Mouse (Mus musculus) cerebellum, adult 2 months (tissue): ENCODE measurements around the gene Actc1. TPM values are rescaled to one million over a fixed set of nuclear protein-coding genes. Genes with fewer than 3 reads are reported as not detected.

ENCODE experiments used
- DNase-seq, 2 experiments: peaks; one replicate each; pipeline ENCODE4 v3.0.0; 2021
- H3K27ac ChIP-seq: fragments of 200-500 bp; 2 replicates; pipeline ENCODE4 v1.5.1; 2012; ENCODE audit warnings: low read length, control low read depth, inconsistent platforms; ENCODE audit not compliant: insufficient read depth
- H3K27me3 ChIP-seq: fragments of 200-500 bp; 2 replicates; pipeline ENCODE4 v1.6.1; 2012; ENCODE audit warnings: inconsistent platforms, mild to moderate bottlenecking, low read length, moderate library complexity; ENCODE audit not compliant: control insufficient read depth, insufficient read depth
- H3K4me1 ChIP-seq: fragments of 200-500 bp; 2 replicates; pipeline ENCODE4 v1.6.1; 2011; ENCODE audit warnings: low read length; ENCODE audit not compliant: control insufficient read depth, insufficient read depth
- H3K4me3 ChIP-seq: fragments of 200-500 bp; replicated peaks from 2 replicates; pipeline ENCODE3; 2011; ENCODE audit warnings: mild to moderate bottlenecking, low read depth, low read length, control low read depth; ENCODE audit not compliant: insufficient read depth
- CTCF ChIP-seq: fragments of 200-500 bp; IDR thresholded peaks from 2 replicates; pipeline ENCODE4 v1.5.1; 2011; ENCODE audit warnings: low read depth, mild to moderate bottlenecking, control low read depth, low read length, moderate library complexity, borderline replicate concordance; ENCODE audit not compliant: insufficient read depth
- POLR2A ChIP-seq: fragments of 200-500 bp; IDR thresholded peaks from 2 replicates; pipeline ENCODE4 v1.6.1; 2011; ENCODE audit warnings: low read length, control low read depth, borderline replicate concordance; ENCODE audit not compliant: insufficient read depth
- WGBS: fragments of 180-500 bp; shearing (Covaris S2); methylation state at CpG from one replicate; pipeline ENCODE4 v1.1.7; 2018; 5-methylcytosine and 5-hydroxymethylcytosine counted together
- polyA plus RNA-seq: library from polyadenylated mRNA; depleted of rRNA; stranded (reverse); fragments of >200 nt; gene quantifications from 2 replicates; pipeline ENCODE4 v1.2.3, GENCODE M21; 2012; rRNA removed

Gene Actc1
- polyA plus RNA-seq, 1 experiment: not detected

DNA sequence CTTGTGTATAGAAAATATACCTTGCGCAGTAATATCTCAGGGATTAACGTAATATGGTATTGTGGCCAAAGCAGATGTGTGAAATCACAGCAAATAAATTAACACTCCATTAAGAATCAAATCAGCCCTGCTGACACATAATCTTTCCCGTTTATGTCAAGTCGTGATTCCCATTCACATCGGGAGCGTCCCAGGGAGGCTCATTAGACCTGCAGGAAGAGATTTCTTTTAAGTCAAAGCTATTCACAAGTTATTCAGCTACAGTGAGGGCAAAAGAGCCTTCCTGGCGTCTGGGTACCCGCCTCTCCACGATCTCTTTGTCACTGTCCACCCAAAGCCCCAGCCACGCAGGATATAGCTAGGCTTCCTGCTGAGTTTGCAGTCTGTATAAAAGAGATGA, 35.2 kb downstream of the Actc1 start:
- 36% methylated on average over 10 of the region's 10 CpGs for WGBS
- Histone ChIP-seq H3K27me3 (no peaks in the 10 kb centered on the region), H3K4me3 (no peak overlapping the region)

DNA sequence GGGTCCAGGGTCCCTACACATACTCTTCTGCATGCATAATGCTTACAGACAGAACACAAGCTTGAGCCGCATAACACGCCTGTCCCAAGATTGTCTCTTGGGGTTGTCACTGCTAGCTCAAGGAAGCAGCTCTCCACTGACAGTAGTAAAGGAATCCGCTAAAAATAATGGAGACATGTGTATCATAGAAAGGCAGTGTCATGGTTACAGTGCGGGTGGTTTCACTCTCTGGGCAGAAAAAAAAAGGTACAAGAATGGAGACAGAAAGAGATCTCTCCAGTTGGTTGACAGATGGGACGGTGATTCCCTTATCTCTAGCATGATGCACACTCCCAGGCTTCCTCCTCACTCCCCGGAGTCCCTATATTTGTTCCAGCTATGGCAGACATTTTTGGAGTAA, 38.5 kb downstream of the Actc1 start:
- no peak for TF ChIP-seq CTCF
- no peak for TF ChIP-seq POLR2A
- no peak overlapping the region for H3K27ac ChIP-seq
- H3K27me3 ChIP-seq: no peaks in the 10 kb centered on the region
- DNase-seq: no peak
- no peaks in the 10 kb centered on the region for H3K4me1 ChIP-seq
- WGBS: 81% methylated on average over 6 of the region's 6 CpGs
- no peak overlapping the region for H3K4me3 ChIP-seq

More for the DNA sequence above, 35.2 kb downstream of the Actc1 start:
- no peak for TF ChIP-seq POLR2A
- no peak for TF ChIP-seq CTCF
- no peak for DNase-seq
- Histone ChIP-seq H3K27ac (no peak overlapping the region), H3K4me1 (no peaks in the 10 kb centered on the region)

GRCm38 (mm10) chr2:114013846-114014245, 39.5 kb downstream of the Actc1 start:
- 8% methylated on average over 13 of the region's 13 CpGs for WGBS
- TF ChIP-seq POLR2A (no peak), CTCF (no peak)

GRCm38 (mm10) chr2:114013295-114013771, 40.0 kb downstream of the Actc1 start, which contains the start of gene Gjd2:
TSS of gene Gjd2 (minus strand) at chr2:114013619.
- Histone ChIP-seq H3K27me3 (no peaks in the 10 kb centered on the region), H3K4me3 (peak within 1 kb of the TSS; percentile 67), H3K4me1 (no peaks in the 10 kb centered on the region), H3K27ac (no peak within 1 kb of the TSS)
- peak; percentile 23 to 46 for DNase-seq
- under 1% methylated on average over 60 of the region's 60 CpGs for WGBS
- TF ChIP-seq POLR2A: no peak
- TF ChIP-seq CTCF: no peak

More at GRCm38 (mm10) chr2:114013846-114014245, 39.5 kb downstream of the Actc1 start:
- Histone ChIP-seq H3K4me3 (peak overlapping the region; percentile 67), H3K27me3 (no peaks in the 10 kb centered on the region), H3K4me1 (no peaks in the 10 kb centered on the region), H3K27ac (no peak overlapping the region)
- peak in 1 of 2 experiments; percentile 23 for DNase-seq

- no peaks in the 10 kb centered on the region for H3K27me3 ChIP-seq
- 3% methylated on average over 19 of the region's 19 CpGs for WGBS
- H3K4me1 ChIP-seq: no peaks in the 10 kb centered on the region
- H3K4me3 ChIP-seq: peak overlapping the region; percentile 67
- TF ChIP-seq CTCF (no peak), POLR2A (no peak)
- DNase-seq: peak; percentile 31 to 33
- H3K27ac ChIP-seq: no peak overlapping the region
Measured at GRCm38 (mm10) chr2:114012749-114013211, 40.6 kb downstream of the Actc1 start.

DNA sequence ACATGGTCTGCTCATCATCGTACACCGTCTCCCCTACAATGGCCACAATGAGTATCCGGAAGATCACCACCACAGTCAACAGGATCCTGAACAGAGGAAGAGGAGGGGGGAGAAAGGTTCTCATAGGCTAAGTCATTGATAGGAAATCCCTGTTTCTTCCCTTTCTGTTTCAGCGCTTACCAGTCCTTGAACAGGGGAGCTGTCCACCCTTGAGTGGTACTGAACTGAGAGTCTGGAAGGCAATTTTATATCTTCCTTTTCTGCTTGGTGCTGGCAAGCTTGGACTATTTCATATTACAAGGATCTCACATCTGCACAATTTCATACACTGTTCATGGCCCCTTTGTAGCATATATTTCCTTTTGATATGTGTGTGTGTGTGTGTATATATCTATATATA, 41.5 kb downstream of the Actc1 start:
- no peak for DNase-seq
- Histone ChIP-seq H3K27me3 (no peaks in the 10 kb centered on the region), H3K27ac (no peak overlapping the region), H3K4me1 (no peaks in the 10 kb centered on the region), H3K4me3 (no peak overlapping the region)
- 78% methylated on average over 4 of the region's 4 CpGs for WGBS
- TF ChIP-seq CTCF: no peak
- TF ChIP-seq POLR2A: no peak

DNA sequence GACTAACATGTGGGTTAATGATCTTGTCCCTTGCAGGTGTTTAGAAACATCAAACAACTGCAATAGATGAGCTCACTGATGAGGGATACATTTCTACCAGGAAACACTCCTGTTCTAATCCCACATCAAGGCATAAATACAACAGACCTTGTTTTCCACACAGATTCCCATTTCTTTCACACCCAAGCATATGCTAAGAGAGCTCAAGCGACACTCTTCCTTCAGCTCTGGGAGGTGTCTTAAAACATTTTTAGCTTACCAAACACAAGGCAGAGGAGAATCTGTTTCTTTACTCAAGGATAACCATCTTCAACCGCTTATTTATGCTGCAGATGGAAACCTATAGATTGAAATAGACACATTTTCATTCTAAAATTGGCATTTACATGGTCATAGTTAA, 45.0 kb downstream of the Actc1 start:
- H3K4me1 ChIP-seq: peaks cover 4% of the 10 kb centered on the region
- 94% methylated on average over 2 of the region's 2 CpGs for WGBS
- TF ChIP-seq POLR2A (no peak), CTCF (no peak)
- no peak overlapping the region for H3K27ac ChIP-seq
- H3K27me3 ChIP-seq: no peaks in the 10 kb centered on the region
- H3K4me3 ChIP-seq: no peak overlapping the region
- DNase-seq: no peak

DNA sequence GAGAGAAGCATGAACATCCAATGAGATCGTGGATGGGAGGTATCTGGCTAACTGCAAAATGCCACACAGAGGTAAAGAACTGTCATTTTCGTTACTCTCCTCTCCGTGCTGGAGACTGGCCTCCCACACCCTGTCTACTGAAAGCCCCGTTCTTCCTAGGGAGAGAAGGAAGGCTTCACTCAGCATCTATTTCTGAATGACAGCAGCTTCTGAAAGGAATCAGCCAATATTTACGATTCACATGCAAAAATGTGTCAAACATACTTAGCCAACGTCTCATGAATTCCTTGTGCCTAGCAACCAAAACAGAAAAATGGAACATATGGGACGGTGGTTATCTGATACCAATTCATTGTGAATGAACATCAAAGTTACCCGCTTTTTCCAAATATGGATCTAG, 55.9 kb downstream of the Actc1 start:
- WGBS: 24% methylated on average over 8 of the region's 8 CpGs
- DNase-seq: no peak
- no peaks in the 10 kb centered on the region; the same call in 1 of the 2 replicates for H3K27me3 ChIP-seq

More for the DNA sequence above, 55.9 kb downstream of the Actc1 start:
- no peak for TF ChIP-seq POLR2A
- no peak for TF ChIP-seq CTCF
- Histone ChIP-seq H3K4me3 (no peak overlapping the region), H3K4me1 (no peaks in the 10 kb centered on the region), H3K27ac (no peak overlapping the region)

Other genes starting within 250 kb of the Actc1 start
- gene Scg5, start 224.4 kb downstream of the Actc1 start, polyA plus RNA-seq: 331 and 341 TPM in 2 replicates
- 1.8 and 1.9 TPM in 2 replicates for gene Arhgap11a, start 204.9 kb downstream of the Actc1 start, polyA plus RNA-seq
- 12.3 and 12.8 TPM in 2 replicates for gene Gjd2, start 39.9 kb downstream of the Actc1 start, polyA plus RNA-seq
- gene Aqr, start 133.5 kb upstream of the Actc1 start, polyA plus RNA-seq: 27.3 and 31.6 TPM in 2 replicates
- 11.3 and 11.8 TPM in 2 replicates for gene Zfp770, start 147.9 kb upstream of the Actc1 start, polyA plus RNA-seq